Mouse (Mus musculus): ENCODE data around the gene Mpst.

Mpst gene

GRCm38 (mm10) chr15:78406293-78406934 is at the start of gene Mpst:
Gene Mpst (plus strand): TSS chr15:78406416.
- DNase-seq (ENCODE audit: low spot score in 2 of 2): peak; percentile 86 to 89

GRCm38 (mm10) chr15:78365916-78366315 is 40.3 kb upstream of the Mpst start:
- no peak for DNase-seq (ENCODE audit: low spot score in 2 of 2)

GRCm38 (mm10) chr15:78366875-78367274 is 39.3 kb upstream of the Mpst start:
- DNase-seq (ENCODE audit: low spot score in 2 of 2): no peak

GRCm38 (mm10) chr15:78367811-78368210 is 38.4 kb upstream of the Mpst start:
- no peak for DNase-seq (ENCODE audit: low spot score in 2 of 2)

GRCm38 (mm10) chr15:78368926-78369346 is 37.3 kb upstream of the Mpst start:
- DNase-seq (ENCODE audit: low spot score in 2 of 2): peak; percentile 41 to 53

GRCm38 (mm10) chr15:78369641-78370040 is 36.6 kb upstream of the Mpst start:
- no peak for DNase-seq (ENCODE audit: low spot score in 2 of 2)

GRCm38 (mm10) chr15:78372796-78373195 is 33.4 kb upstream of the Mpst start:
- DNase-seq (ENCODE audit: low spot score in 2 of 2): no peak

- DNase-seq (ENCODE audit: low spot score in 2 of 2): no peak
These were observed 32.0 kb upstream of the Mpst start for GRCm38 (mm10) chr15:78374204-78374603.

- DNase-seq (ENCODE audit: low spot score in 2 of 2): no peak
These were observed 28.4 kb upstream of the Mpst start for GRCm38 (mm10) chr15:78377859-78378258.

- no peak for DNase-seq (ENCODE audit: low spot score in 2 of 2)
These were observed 27.7 kb upstream of the Mpst start for GRCm38 (mm10) chr15:78378556-78378955.

- no peak for DNase-seq (ENCODE audit: low spot score in 2 of 2)
These were observed 26.0 kb upstream of the Mpst start for GRCm38 (mm10) chr15:78380208-78380607.

GRCm38 (mm10) chr15:78380741-78381140 is 25.5 kb upstream of the Mpst start:
- DNase-seq (ENCODE audit: low spot score in 2 of 2): no peak

GRCm38 (mm10) chr15:78382115-78382514 is 24.1 kb upstream of the Mpst start:
- no peak for DNase-seq (ENCODE audit: low spot score in 2 of 2)

- DNase-seq (ENCODE audit: low spot score in 2 of 2): no peak
These were observed 22.6 kb upstream of the Mpst start for GRCm38 (mm10) chr15:78383450-78384219.

GRCm38 (mm10) chr15:78384220-78385116 is 21.7 kb upstream of the Mpst start:
- no peak for DNase-seq (ENCODE audit: low spot score in 2 of 2)

- no peak for DNase-seq (ENCODE audit: low spot score in 2 of 2)
These were observed 20.7 kb upstream of the Mpst start for GRCm38 (mm10) chr15:78385564-78385963.

GRCm38 (mm10) chr15:78390855-78391254 is 15.4 kb upstream of the Mpst start:
- no peak for DNase-seq (ENCODE audit: low spot score in 2 of 2)

- DNase-seq (ENCODE audit: low spot score in 2 of 2): no peak
These were observed 10.7 kb upstream of the Mpst start, which contains the start of gene Tex33 for GRCm38 (mm10) chr15:78395478-78395962. Gene Tex33 (minus strand): TSS chr15:78395912.

- DNase-seq (ENCODE audit: low spot score in 2 of 2): no peak
These were observed 4.9 kb upstream of the Mpst start for GRCm38 (mm10) chr15:78401345-78401744.

GRCm38 (mm10) chr15:78401921-78402320 is 4.3 kb upstream of the Mpst start:
- DNase-seq (ENCODE audit: low spot score in 2 of 2): no peak

- no peak for DNase-seq (ENCODE audit: low spot score in 2 of 2)
These were observed 3.8 kb upstream of the Mpst start for GRCm38 (mm10) chr15:78402423-78402822.

- no peak for DNase-seq (ENCODE audit: low spot score in 2 of 2)
These were observed 2.9 kb upstream of the Mpst start for GRCm38 (mm10) chr15:78403301-78403741.

All from urinary bladder, adult 18-20 months (tissue).